Mouse (Mus musculus) heart, adult 18-20 months (tissue): ENCODE measurements around the gene Sccpdh. TPM values are rescaled to one million over a fixed set of nuclear protein-coding genes. Genes with fewer than 3 reads are reported as not detected.
A peak's percentile ranks its signal among the peaks of the same experiment; 100 is the strongest.

Experiments
- DNase-seq, 2 experiments: peaks; one replicate each; pipeline ENCODE4 v3.0.0; 2021 to 2022; ENCODE audit warnings: mixed read lengths in 1 of 2
- total RNA-seq, 2 experiments: library from RNA; stranded (reverse); gene quantifications; 2 replicates each; pipeline ENCODE4 v1.2.3; 2021

Gene Sccpdh
- total RNA-seq, 2 experiments from 2014 or later = 53.2 to 62.1 TPM

DNA sequence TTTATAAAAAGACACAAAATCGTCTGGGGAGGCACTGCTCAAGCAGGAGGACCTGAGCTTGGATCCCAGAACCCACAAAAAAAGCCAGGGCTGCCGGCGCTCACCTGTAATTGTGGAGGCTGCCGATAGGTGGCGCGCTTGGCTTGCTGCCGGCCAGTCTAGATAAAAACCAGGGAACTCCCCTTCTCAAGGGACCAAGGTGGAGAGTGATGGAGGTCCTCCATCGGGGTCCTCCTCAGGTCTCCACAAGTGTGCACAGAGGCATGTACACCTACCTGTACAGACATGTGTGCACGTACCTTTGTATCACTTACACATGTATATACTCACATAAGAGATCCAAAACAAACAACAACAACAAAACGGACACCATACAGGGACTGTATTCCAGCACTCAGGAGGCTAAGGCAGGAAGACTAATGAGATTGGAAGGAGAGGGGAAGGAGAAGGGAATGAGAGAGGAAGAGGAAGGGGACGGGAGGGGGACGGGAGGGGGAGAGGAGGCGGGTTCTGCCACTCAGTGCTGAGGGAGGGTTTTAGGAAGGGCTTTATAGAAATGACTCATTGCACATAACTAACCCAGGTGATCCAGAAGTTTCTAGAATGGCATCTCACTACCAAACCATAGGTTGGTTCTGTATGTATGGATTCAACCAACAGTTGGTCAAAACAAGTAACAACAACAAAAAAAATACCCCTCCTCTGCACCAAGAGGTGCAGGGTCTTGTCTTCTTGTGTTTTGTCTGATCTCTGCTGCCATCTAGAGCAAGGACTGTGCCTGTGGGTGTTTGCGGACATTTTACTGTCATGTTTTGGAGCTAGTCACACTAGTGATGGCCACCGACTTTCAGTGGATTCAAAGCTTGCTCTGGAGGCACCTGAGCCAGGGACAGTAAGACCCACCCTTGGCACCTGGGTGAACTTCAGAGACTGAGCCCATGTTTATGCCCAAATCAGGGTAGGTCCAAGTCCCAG lies 66.8 kb downstream of the Sccpdh start:
- peak; percentile 29 to 72 for DNase-seq

GRCm38 (mm10) chr1:179736483-179736882 lies 68.5 kb downstream of the Sccpdh start:
- no peak for DNase-seq

Other genes with a start within 250 kb of the Sccpdh start
- gene Smyd3, start 150.2 kb upstream of the Sccpdh start, total RNA-seq = 1 to 10 TPM; 7.5 to 8.3 TPM
- 10 to 100 TPM; 69.8 to 76.6 TPM for gene Tfb2m, start 121.9 kb upstream of the Sccpdh start, total RNA-seq
- gene Cnst, start 121.8 kb upstream of the Sccpdh start, total RNA-seq = 10 to 100 TPM; 43.9 to 47.2 TPM
- gene Kif28, start 77.1 kb downstream of the Sccpdh start, total RNA-seq = under 1 TPM; 0.35 to 0.49 TPM
- gene Gm10518, start 135.2 kb downstream of the Sccpdh start, total RNA-seq = not detected
- gene Ahctf1, start 135.5 kb downstream of the Sccpdh start, total RNA-seq = 10 to 100 TPM; 14.6 to 19.1 TPM